Mouse (Mus musculus): Measurements from ENCODE around the gene Tmem54.

- TF ChIP-seq ZC3H11A (IDR thresholded peaks at IDR 0.05; ENCODE audit: borderline replicate concordance, low read depth, low read length) (no peak), HCFC1 (IDR thresholded peaks at IDR 0.05; ENCODE audit: borderline replicate concordance, insufficient read depth, low read length) (no peak), ZNF384 (IDR thresholded peaks at IDR 0.05; ENCODE audit: low read depth, low read length) (no peak), MAFK (IDR thresholded peaks at IDR 0.05; ENCODE audit: insufficient read depth, low read depth, low read length) (no peak), CHD2 (IDR thresholded peaks at IDR 0.05; ENCODE audit: low read depth, low read length) (no peak)
These were observed 38.2 kb downstream of the Tmem54 start for GRCm38 (mm10) chr4:129143509-129143908.
